Mouse (Mus musculus) lung, embryonic 15.5 days (tissue): ENCODE results near the gene Mettl27. TPM values are rescaled to one million over a fixed set of nuclear protein-coding genes. Genes with fewer than 3 reads are reported as not detected.

Experiments
- polyA plus RNA-seq: library from polyadenylated mRNA; unstranded; fragments of >200 nt; fragmentation: Nextera tagmentation; extraction: Ambion mirVana; gene quantifications from 2 replicates; pipeline ENCODE4 v1.2.1, GENCODE M21; 2015

Mettl27 gene
- polyA plus RNA-seq, 1 experiment from 2014 or later: 24.7 TPM

Other genes with a start within 250 kb of the Mettl27 start
- 7.1 and 8.2 TPM in 2 replicates for gene Limk1, start 243.8 kb upstream of the Mettl27 start, polyA plus RNA-seq
- 534 and 579 TPM in 2 replicates for gene Eln, start 185.0 kb upstream of the Mettl27 start, polyA plus RNA-seq
- not detected in 2 replicates for gene Tmem270, start 25.6 kb upstream of the Mettl27 start, polyA plus RNA-seq
- 0.65 and 1.6 TPM in 2 replicates for gene Cldn13, start 16.8 kb upstream of the Mettl27 start, polyA plus RNA-seq
- gene Cldn4, start 14.6 kb downstream of the Mettl27 start, polyA plus RNA-seq: 31.7 and 34.3 TPM in 2 replicates
- gene Cldn3, start 53.8 kb downstream of the Mettl27 start, polyA plus RNA-seq: 241 and 259 TPM in 2 replicates
- 66.7 and 66.9 TPM in 2 replicates for gene Abhd11, start 76.8 kb downstream of the Mettl27 start, polyA plus RNA-seq
- 11.9 and 13.2 TPM in 2 replicates for gene Stx1a, start 91.1 kb downstream of the Mettl27 start, polyA plus RNA-seq
- 29.1 and 31.7 TPM in 2 replicates for gene Dnajc30, start 131.8 kb downstream of the Mettl27 start, polyA plus RNA-seq
- 117 and 124 TPM in 2 replicates for gene Bud23, start 132.6 kb downstream of the Mettl27 start, polyA plus RNA-seq
- 6.1 and 9.1 TPM in 2 replicates for gene Vps37d, start 145.9 kb downstream of the Mettl27 start, polyA plus RNA-seq
- 1.4 and 2.8 TPM in 2 replicates for gene Mlxipl, start 157.5 kb downstream of the Mettl27 start, polyA plus RNA-seq
- 21.4 and 21.7 TPM in 2 replicates for gene Tbl2, start 217.3 kb downstream of the Mettl27 start, polyA plus RNA-seq
- gene Bcl7b, start 235.9 kb downstream of the Mettl27 start, polyA plus RNA-seq: 48.7 and 49.2 TPM in 2 replicates